Mouse (Mus musculus): ENCODE measurements around the gene Uhrf1bp1l.
"Not testable (repeated sequence)": the region's sequence is repeated elsewhere in the genome, so short reads cannot be mapped to it uniquely, and the experiment has no call there.

Gene Uhrf1bp1l

DNA sequence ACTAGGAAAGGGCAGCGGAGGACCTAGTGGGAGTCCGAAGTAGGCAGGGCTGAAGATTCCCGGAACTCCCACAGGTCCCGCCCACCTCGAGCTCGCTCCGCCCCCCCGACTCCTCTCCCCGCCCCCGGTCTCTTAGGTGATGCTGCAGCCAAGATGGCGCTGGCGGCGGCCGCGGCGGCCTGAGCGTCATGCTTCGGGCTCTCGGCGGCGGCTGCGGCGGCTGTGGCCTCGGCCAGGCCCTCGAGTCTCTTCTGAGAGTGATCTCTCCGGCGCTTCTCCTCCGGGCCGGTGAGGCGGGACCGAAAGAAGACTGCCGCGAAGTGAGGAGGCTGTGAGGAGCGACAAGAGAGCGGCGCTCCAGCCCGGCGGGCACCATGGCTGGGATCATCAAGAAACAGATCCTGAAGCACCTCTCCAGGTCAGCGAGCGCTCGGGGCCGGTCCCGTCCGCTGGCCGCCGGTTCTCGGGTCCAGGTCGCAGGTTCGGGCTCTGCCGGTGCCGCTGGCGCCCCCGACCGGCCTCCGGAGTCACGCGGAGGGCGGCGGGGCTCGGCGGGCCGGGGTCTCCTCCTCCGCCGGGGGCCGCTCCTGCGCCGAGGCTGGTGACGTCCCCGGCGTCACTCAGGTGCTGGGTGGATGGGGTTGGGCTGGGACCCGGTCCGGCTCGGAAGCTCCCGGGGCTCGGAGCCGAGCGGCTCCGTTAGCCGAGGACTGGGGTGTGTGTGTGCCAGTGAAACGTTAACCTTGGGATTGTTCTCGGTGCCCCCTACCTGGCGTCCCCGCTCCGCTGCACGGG, at the start of gene Uhrf1bp1l:
Gene Uhrf1bp1l (plus strand): TSS at position 121 of the 795 bp plus-strand sequence.
- DNase-seq (ENCODE audit: low read depth, low spot score), result peak; percentile 96

DNA sequence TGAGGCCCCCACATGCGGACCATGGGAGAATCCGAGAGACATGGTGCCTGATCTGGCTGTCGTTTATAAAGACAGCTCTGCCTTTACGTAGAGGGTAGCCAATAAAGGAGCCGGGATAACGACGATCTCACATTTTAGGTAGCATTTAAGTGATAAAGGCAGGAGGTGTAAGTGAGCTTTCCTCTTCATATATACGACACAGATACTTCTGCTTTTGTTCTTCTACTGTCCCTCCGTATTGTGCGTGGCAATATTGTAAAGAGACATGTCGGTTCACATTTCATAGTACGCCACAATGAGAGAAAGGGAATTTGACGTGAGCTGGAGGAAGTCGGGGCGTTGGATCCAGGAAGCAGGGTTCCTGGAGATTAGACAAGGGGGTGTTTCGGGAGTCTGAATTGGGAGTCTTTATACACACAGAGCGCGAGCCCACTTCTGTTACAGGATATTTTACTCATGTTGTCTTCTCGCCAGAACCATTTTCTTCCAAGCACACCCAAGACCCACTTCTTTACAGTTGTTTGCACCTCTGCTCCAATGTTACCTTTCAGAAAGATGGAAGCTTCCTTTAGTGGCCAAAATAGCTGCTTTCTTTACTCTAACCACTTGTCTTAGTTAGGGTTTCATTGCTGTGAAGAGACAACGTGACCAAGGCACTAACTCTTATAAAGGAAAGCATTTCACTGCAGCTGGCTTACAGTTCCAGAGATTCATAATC, 49.4 kb upstream of the Uhrf1bp1l start:
- DNase-seq (ENCODE audit: low read depth, low spot score), result no peak

DNA sequence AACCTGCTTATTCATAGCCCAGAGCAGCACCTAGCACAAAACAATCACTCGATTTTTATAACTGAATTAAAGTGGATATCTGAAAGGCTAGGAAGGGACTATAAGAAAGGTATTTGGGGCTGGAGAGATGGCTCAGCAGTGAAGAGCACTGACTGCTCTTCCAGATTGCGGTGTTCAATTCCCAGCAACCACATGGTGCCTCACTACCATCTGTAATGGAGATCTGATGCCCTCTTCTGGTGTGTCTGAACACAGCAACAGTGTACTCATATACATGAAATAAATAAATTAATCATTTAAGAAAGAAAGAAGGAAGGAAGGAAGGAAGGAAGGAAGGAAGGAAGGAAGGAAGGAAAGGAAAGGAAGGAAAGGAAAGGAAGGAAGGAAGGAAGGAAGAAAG, 48.5 kb upstream of the Uhrf1bp1l start:
- not testable (repeated sequence) for DNase-seq (ENCODE audit: low read depth, low spot score)

DNA sequence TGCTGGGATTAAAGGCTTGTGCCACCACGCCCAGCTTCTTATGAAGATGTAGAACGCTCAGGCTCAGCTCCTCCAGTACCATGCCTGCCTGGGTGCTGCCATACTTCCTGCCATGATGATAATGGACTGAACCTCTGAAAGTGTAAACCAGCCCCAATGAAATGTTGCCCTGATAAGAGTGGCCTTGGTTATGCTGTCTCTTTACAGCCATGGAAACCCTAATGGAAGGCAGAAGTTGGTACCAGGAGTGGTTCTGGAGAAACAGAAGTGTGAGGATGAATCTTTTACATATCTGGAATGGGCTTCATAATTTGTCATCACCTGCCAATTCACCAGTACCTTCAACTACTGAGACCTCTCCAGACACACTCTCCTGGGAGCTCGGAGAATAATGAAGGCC, 46.8 kb upstream of the Uhrf1bp1l start:
- DNase-seq (ENCODE audit: low read depth, low spot score), result no peak

DNA sequence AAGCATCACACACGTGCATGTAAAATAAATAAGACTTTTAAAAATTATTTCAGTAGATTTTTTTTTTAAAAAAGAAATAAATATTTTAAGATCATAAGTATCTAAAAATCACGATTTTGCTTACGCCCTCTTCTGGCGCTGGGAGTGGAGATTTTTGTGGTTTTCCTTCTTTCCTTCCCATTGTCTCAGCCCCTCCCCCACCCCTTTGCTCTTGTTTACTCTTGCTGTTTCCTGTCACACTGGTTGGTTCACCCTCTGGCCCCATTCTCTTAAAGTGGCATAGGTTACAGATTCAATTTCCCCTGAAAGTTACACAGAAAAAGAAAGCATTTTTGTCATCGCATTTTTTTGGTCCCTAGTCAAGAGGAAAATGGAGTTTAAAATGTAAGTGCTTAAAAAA, 41.7 kb upstream of the Uhrf1bp1l start:
- DNase-seq (ENCODE audit: low read depth, low spot score), result no peak

DNA sequence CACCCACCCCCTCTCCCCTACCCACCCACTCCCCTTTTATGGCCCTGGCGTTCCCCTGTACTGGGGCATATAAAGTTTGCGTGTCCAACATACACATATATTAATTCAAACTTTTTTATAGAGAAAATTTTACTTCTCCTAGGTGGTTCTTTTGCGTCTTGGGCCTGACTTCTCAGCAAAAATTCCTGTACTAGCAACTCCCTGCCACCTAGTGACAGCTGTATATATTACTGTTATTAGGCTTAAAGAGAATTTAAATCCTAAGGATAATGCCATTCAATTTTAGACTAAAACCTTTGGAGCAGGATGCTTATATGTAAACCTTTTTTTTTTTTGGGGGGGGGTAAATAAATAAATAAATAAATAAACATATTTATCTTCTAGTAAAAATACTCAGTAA, 37.4 kb upstream of the Uhrf1bp1l start:
- DNase-seq (ENCODE audit: low read depth, low spot score), result peak; percentile 12

DNA sequence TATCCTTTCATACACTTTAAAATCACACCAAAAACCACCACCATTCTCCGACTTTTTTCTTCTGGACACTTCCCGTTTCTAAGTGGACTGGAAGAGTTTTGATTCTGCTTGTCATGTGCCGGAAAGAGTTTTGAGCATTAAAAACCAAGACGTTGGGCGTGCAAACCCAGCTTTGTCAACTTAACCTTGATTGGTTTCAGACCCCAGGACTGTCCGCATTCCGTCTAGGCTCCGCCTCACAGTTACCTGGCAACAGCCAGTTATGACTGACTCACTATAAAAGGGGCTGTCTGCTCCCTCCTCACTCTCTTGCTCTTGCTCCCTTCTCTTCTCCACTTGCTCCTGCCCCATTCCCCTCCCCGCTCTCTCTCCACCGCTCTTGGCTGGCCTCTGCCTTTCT, 36.1 kb upstream of the Uhrf1bp1l start:
- no peak for DNase-seq (ENCODE audit: low read depth, low spot score)

DNA sequence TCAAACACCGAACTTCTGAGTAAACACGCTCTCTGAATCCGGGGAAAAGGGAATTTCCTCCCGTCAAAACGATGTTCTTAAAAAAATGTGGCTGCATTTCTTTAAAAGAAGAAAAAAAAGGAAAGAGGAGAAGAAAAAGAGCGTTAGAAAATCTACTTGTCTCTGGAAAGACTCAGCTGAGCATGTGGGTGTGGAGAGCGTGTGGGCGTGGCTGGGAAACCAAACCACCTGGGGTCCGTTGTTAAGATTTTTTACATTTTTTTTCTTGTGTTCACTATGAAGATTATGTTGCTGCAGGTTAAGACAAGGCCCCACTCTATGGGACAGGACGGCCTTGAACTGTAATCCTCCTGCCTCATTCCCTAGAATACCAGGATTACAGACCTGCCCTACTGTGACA, 29.9 kb upstream of the Uhrf1bp1l start:
- DNase-seq (ENCODE audit: low read depth, low spot score), result peak; percentile 19

DNA sequence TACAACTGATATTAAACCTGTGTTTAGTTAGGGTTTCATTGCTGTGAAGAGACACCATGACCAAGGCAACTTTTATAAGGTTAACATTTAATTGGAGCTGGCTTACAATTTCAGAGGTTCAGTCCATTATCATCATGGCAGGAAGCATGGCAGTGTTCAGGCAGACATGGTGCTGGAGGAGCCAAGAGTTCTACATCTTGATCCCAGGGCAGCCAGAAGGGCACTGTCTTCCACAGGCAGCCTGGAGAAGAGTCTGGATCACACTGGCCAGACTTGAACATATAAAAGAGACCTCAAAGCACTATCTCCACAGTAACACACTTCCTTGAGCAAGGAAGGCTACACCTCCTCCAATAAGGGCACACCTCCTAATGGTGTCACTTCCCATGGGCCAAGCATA, 24.5 kb upstream of the Uhrf1bp1l start:
- no peak for DNase-seq (ENCODE audit: low read depth, low spot score)

DNA sequence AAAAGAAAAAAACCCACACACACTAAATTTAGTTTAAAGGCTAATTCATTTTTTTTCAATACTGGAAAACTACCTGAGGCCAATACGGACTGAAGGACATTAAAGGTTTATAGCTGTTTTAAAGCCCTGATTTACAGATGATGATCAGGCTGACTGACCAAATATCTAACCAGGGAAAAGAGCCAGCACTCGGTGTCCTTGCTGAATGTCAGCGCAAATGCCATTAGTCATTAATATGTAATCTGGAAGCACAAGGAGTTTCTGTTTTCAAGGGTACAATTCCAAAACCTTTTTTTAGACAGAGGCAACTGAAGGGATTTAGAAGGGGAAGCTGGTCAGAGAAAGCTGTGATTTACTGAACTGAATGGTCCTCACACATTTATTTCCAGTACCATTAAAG, 24.0 kb upstream of the Uhrf1bp1l start:
- DNase-seq (ENCODE audit: low read depth, low spot score), result peak; percentile 12

DNA sequence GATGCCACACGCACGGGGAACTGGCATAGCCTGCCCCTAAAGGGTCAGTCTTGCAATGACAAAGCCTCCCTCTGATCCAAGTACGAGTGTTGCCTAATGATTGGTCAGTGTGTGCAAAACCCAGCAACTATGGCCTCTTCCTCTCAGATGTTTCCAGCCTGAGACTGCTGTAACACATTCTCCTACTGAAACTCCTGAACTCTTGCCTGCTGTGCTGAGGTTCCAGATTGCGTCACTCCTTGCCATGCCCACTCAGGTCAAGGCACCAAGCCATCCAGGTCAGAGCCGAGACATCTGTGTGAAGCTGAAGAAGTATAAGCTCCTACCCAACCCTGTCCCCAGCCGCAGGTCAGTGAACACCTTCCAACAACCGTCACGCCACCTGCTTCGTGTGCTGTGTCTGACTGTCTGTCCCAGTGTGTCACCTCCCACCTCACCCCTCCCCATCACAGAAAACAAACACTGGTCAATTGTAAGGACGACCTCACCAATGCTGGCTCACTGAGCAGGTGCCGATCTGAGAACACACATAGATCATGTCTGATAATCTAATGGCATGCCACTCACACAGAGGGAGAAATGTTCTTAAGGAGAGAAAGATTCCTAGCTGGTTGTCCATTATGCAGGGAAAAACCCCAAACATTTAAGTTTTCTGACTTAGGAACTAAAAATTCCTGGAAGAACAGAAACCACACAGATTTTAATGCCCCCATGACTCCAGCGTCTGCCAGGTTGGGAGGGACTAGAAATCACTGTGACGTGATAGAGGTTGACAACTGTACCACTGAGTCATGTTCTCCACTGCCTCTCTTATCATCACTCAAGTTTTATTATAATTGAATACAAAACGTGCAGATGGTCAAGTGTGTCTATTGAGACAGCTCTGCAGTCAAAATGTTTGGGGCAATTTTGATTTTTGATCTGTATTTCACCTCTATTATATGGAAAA, 22.3 kb upstream of the Uhrf1bp1l start:
- no peak for DNase-seq (ENCODE audit: low read depth, low spot score)

DNA sequence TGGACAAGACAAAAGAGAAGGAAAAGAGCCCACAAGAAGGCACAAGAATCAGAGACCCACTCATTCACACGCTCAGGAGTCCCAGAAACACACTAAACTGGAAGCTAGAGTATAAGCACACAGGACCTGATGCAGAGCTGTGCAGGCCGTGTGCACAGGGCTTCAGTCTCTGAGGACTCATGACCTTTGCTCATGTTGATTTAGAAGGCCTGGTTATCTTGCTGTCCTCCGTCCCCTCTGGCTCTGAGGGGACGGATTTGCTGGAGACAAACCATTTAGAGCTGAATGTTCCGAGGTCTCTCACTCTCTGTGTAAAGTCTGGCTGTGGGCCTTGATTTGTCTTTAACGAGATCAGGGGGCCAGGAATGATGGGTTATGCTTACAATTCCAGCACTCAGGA, 14.4 kb upstream of the Uhrf1bp1l start:
- DNase-seq (ENCODE audit: low read depth, low spot score), result no peak

DNA sequence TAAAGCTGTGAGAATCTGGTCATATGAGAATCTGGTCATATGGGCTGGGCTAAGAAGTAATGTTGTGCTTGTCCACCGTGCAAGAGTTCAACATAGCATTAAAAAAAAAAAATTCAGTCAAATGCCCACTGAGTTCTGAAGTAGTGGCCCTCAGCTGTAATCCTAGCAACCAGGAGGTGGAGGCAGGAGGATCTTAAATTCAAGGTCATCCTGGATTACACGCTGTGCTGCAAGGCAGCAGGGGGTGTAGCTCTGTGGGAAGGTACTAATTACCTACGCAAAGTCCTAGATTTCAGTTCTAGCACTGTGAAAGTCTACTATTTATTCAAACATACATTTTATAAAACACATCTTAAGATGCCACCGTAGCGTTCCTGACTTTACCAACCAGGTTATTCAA, 13.4 kb upstream of the Uhrf1bp1l start:
- DNase-seq (ENCODE audit: low read depth, low spot score), result peak; percentile 34

DNA sequence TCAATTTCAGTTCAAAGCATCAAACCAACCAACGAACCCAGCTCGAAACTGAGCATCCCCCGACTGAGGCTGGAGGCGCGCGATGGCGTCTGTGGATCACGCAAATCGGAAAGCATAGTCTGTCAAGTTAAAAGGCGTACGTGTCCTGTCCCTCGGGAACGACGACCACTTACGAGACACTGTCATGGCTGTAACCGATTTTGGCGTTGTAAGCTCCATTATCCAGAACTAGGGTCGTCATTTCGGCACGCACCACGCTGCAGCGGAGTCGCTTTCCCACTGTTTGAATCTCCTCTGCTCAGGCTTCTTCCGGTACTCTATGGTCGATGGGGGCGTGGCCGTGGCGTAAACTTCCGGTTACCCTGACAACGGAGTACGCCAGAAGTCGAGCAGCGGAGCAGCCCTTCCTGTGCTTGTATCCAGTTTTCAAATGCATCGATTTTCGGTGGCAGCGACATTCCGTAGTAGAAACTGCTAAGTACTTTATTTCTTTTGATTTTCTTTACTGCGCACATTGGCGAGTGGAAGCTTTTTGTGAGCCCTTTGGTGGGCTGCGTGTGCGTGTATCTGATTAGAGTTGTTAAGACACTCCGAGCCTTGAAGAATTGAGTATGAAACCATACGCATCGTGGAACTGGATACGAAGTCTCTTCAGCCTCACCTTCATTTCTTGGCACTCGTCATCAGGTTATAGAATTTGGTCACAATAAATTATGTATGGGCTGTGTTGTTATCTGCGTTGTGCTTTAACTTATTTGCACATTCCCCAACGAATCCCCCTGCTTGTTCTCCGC, 12.6 kb upstream of the Uhrf1bp1l start, which contains the start of gene Actr6:
Gene Actr6 (minus strand): TSS at position 295 of the 794 bp plus-strand sequence.
- peak; percentile 98 for DNase-seq (ENCODE audit: low read depth, low spot score)

DNA sequence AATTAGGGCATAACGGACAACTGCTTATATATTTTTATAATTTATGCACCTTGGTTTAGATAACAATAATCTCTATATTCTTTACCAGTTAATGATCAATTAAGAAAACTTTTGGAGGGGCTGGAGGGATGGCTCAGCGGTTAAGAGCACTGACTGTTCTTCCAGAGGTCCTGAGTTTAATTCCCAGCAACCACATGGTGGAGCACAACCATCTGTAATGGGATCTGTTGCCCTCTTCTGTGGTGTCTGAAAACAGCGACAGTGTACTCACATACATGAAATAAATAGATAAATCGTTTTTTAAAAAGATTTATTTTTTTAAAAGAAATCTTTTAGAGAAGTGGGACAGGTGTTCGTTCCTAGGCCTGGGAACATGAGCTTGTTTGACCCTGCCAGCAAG, 7.7 kb upstream of the Uhrf1bp1l start:
- DNase-seq (ENCODE audit: low read depth, low spot score), result no peak

DNA sequence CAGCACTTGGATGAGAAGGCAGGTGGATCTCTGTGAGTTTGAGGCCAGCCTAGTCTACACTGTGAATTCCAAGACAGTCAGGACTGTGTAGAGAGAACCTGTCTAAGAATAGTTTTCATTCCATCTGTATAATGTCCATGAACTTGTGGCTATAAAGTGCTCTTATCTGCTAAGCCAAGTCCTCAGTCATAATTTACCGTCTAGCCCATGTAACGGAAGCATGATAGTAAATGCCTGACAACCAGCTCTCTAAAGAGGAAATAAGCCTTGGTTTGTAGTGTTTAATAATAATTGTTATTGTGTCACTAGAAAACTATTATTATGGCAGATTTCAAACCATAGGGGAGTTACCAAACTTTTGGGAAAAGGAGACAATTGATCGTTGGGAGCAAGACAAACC, 6.9 kb upstream of the Uhrf1bp1l start:
- no peak for DNase-seq (ENCODE audit: low read depth, low spot score)

DNA sequence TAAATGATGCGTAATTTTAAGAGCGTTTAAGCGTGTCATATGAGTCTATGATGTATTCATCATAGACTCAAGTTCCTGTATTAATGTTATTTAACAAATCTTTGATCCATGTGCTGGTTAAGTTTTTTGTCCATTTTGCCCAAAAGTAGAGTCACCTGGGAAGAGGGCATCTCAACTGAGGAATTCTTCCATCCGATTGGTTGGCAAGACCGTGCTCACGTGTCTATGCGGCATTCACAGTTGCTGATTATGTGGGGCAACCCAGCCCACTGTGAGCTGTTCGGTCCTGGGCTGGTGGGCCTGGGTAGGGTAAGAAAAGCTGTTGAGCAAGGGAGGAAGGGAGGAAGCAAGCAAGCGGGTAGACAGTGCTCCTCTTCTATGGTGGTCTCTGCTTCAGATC, 6.4 kb upstream of the Uhrf1bp1l start:
- DNase-seq (ENCODE audit: low read depth, low spot score), result no peak

DNA sequence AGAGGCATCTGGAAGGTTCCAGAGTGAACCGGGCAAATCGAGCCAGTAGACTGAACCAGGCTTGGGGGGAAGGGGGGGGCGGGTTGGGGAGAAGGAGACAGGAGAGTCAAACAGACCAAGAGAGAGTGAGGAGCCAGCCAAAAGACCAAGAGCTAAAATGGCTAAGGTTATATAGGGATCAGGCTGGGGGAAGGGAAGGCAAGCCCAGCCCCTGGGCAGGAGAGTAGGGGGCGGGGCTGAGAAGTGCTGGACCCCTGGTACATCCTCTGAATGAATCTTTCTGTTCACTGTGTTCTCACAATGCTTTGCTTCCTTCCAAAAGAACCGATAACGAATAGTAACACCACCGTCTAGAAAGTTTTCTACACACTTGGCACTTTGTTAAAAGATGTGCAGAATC, 5.1 kb upstream of the Uhrf1bp1l start:
- no peak for DNase-seq (ENCODE audit: low read depth, low spot score)

DNA sequence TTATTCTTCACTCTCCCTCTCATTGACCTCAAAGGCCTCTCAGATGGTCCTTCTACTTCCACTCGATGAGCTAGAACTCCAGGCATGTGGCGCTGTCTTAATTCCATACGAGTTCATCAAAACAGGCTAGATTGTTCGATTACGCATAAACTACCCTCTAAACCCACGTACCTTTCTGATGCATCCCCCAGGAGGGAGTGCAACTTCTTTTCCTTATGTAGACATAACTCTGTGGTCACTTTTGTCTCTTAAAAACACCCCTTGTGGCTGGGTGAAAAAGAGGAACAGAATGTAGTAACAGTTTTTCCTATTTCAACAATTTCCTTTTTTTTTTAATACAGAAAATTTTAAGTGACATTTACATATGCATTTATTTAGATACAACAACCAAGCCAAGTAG, 3.8 kb upstream of the Uhrf1bp1l start:
- no peak for DNase-seq (ENCODE audit: low read depth, low spot score)

DNA sequence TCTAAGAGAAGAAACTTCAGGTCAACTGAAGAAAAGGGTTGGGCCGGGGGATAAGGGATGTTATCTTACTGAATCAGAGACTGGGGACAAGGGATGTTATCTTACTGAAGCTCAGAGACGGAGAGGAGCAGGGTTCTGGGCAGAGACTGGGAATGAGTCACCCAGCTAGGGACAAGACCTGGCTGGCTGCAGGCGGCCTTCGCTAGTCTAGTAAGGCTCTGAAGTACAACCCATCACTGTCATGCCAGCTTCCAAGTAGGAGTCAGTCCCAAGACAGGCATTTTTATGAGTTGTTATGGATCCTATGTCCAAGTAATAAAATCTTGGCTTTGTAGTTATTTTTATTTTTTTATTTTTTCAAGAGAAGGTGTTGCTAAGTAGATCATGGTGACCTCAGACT, 1.5 kb upstream of the Uhrf1bp1l start:
- no peak for DNase-seq (ENCODE audit: low read depth, low spot score)

DNA sequence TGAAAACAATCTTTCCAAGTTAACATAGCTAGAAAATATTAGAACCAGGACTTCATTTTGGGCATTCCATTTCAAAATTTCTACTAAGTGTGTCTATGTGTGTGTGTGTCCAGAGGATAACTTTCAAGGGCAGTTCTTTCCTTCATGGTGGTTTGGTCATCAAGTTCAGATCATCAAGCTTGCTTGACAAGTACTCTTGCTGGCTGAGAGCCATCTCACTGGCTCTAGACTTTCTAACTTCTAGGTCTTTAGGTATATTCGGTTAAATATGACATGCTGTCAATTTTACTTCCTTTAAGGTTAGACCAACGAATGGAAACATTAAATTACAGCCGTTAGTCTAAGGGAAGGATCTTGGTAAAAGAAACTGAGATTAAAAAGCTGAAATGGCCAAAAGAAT, 450 bp upstream of the Uhrf1bp1l start:
- no peak for DNase-seq (ENCODE audit: low read depth, low spot score)
